Mouse (Mus musculus): Measurements from ENCODE around the gene Ahctf1. TPM values are rescaled to one million over a fixed set of nuclear protein-coding genes. Genes with fewer than 3 reads are reported as not detected.

The Ahctf1 gene
- polyA plus RNA-seq (2014; fragmentation: Illumina TruSeq; extraction: RNeasy Lipid Tissue Mini Kit (QIAGEN cat#74804); ENCODE audit: low replicate concordance) = 62.6 TPM

GRCm38 (mm10) chr1:179803513-179804139, at the start of gene Ahctf1:
Gene Ahctf1, minus strand, starts transcription at chr1:179803680.

GRCm38 (mm10) chr1:179802610-179803512, 619 bp downstream of the Ahctf1 start, which contains the start of gene Gm10518:
Gene Gm10518, plus strand, starts transcription at chr1:179803376.

GRCm38 (mm10) chr1:179745171-179745570, 58.3 kb downstream of the Ahctf1 start, which contains the start of gene Kif28:
Gene Kif28, minus strand, starts transcription at chr1:179745271.

Other genes with a start within 250 kb of the Ahctf1 start
- 145 TPM for gene Sccpdh, start 135.5 kb downstream of the Ahctf1 start, polyA plus RNA-seq (2014; fragmentation: Illumina TruSeq; extraction: RNeasy Lipid Tissue Mini Kit (QIAGEN cat#74804); ENCODE audit: low replicate concordance)
- not detected for gene Kif28, start 58.4 kb downstream of the Ahctf1 start, polyA plus RNA-seq (2014; fragmentation: Illumina TruSeq; extraction: RNeasy Lipid Tissue Mini Kit (QIAGEN cat#74804); ENCODE audit: low replicate concordance)
- gene Gm10518, start 304 bp downstream of the Ahctf1 start, polyA plus RNA-seq (2014; fragmentation: Illumina TruSeq; extraction: RNeasy Lipid Tissue Mini Kit (QIAGEN cat#74804); ENCODE audit: low replicate concordance) = not detected
- gene Cdc42bpa, start 156.8 kb upstream of the Ahctf1 start, polyA plus RNA-seq (2014; fragmentation: Illumina TruSeq; extraction: RNeasy Lipid Tissue Mini Kit (QIAGEN cat#74804); ENCODE audit: low replicate concordance) = 23.0 TPM

All from small intestine, adult 10 weeks (tissue).